Mouse (Mus musculus) ES-Bruce4 (cell line): ENCODE results near the gene Sergef. TPM values are rescaled to one million over a fixed set of nuclear protein-coding genes. Genes with fewer than 3 reads are reported as not detected.
A peak's percentile ranks its signal among the peaks of the same experiment; 100 is the strongest.
"Not testable (repeated sequence)": the region's sequence is repeated elsewhere in the genome, so short reads cannot be mapped to it uniquely, and the experiment has no call there.

Experiments
- H3K27ac ChIP-seq: 2 replicates; pipeline ENCODE4 v1.5.1; 2012; ENCODE audit warnings: low read length, inconsistent platforms; ENCODE audit not compliant: insufficient read depth
- H3K27me3 ChIP-seq: 2 replicates; pipeline ENCODE4 v1.6.1; 2012; ENCODE audit warnings: mild to moderate bottlenecking, low read length, inconsistent platforms; ENCODE audit not compliant: control insufficient read depth, poor library complexity, insufficient read depth, severe bottlenecking
- H3K36me3 ChIP-seq: 2 replicates; pipeline ENCODE4 v1.6.1; 2012; ENCODE audit warnings: inconsistent platforms, mild to moderate bottlenecking, low read length, moderate library complexity; ENCODE audit not compliant: control insufficient read depth, poor library complexity, insufficient read depth, severe bottlenecking
- H3K4me1 ChIP-seq: one replicate; pipeline ENCODE4 v1.8.1; 2011; ENCODE audit warnings: low read length; ENCODE audit not compliant: control insufficient read depth, insufficient read depth
- H3K4me3 ChIP-seq: 2 replicates; pipeline ENCODE4 v1.5.1; 2011; ENCODE audit warnings: low read depth, mild to moderate bottlenecking, low read length
- H3K9ac ChIP-seq: 2 replicates; pipeline ENCODE4 v1.6.1; 2012; ENCODE audit warnings: low read depth, mild to moderate bottlenecking, inconsistent platforms; ENCODE audit not compliant: poor library complexity, severe bottlenecking
- H3K9me3 ChIP-seq: replicated peaks from 2 replicates; pipeline ENCODE4 v1.6.1; 2012; ENCODE audit warnings: mild to moderate bottlenecking, low read length, inconsistent platforms; ENCODE audit not compliant: control insufficient read depth, poor library complexity, insufficient read depth, severe bottlenecking
- CTCF ChIP-seq: IDR thresholded peaks from one replicate; pipeline ENCODE4 v1.8.1; 2011; ENCODE audit warnings: low read depth, low read length
- EP300 ChIP-seq: IDR thresholded peaks from 2 replicates; pipeline ENCODE4 v1.6.1; 2011; ENCODE audit warnings: low read depth, low read length; ENCODE audit not compliant: insufficient read depth
- POLR2A ChIP-seq: IDR thresholded peaks from one replicate; pipeline ENCODE4 v1.8.1; 2011; ENCODE audit warnings: low read length; ENCODE audit not compliant: insufficient read depth
- polyA plus RNA-seq: library from polyadenylated mRNA; stranded (reverse); fragments of >200 nt; gene quantifications from 2 replicates; pipeline ENCODE4 v1.2.4, GENCODE M21; 2011; ENCODE audit warnings: low read depth; ENCODE audit not compliant: missing spikeins, insufficient read depth, insufficient read length

The Sergef gene
- polyA plus RNA-seq, 1 experiment: 5.8 TPM

DNA sequence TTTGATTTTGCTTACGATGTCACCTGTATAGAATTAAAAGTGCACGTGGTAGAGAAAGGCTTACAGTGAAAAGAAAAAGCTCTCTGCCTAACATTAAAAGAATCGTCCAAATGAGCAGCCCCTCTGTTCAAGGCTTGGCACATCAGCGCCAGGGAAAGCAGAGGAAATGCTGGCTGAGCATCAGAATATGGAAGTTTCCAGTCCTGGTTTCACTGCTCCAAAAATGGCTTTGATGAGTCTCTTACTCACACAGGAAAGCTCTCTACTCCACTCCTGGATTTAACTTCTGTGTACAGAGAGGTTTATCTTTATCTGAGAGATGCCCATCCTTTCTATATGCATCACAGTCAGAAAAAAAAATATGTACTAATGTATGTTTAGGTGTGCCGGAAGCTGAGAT, 61.5 kb downstream of the Sergef start:
- H3K9ac ChIP-seq: no peak overlapping the region
- H3K4me1 ChIP-seq: no peaks in the 10 kb centered on the region
- TF ChIP-seq EP300 (no peak), CTCF (no peak), POLR2A (no peak)
- no peaks in the 10 kb centered on the region for H3K36me3 ChIP-seq
- no peak overlapping the region for H3K27ac ChIP-seq
- H3K9me3 ChIP-seq: no peaks in the 10 kb centered on the region
- H3K4me3 ChIP-seq: no peak overlapping the region
- H3K27me3 ChIP-seq: no peaks in the 10 kb centered on the region

- Histone ChIP-seq H3K36me3 (no peaks in the 10 kb centered on the region), H3K27ac (no peak overlapping the region), H3K27me3 (no peaks in the 10 kb centered on the region), H3K4me1 (no peaks in the 10 kb centered on the region), H3K9ac (no peak overlapping the region), H3K4me3 (no peak overlapping the region), H3K9me3 (no peaks in the 10 kb centered on the region)
- TF ChIP-seq POLR2A (no peak), EP300 (no peak), CTCF (no peak)
These were observed 63.7 kb downstream of the Sergef start for GRCm38 (mm10) chr7:46575897-46576296.

DNA sequence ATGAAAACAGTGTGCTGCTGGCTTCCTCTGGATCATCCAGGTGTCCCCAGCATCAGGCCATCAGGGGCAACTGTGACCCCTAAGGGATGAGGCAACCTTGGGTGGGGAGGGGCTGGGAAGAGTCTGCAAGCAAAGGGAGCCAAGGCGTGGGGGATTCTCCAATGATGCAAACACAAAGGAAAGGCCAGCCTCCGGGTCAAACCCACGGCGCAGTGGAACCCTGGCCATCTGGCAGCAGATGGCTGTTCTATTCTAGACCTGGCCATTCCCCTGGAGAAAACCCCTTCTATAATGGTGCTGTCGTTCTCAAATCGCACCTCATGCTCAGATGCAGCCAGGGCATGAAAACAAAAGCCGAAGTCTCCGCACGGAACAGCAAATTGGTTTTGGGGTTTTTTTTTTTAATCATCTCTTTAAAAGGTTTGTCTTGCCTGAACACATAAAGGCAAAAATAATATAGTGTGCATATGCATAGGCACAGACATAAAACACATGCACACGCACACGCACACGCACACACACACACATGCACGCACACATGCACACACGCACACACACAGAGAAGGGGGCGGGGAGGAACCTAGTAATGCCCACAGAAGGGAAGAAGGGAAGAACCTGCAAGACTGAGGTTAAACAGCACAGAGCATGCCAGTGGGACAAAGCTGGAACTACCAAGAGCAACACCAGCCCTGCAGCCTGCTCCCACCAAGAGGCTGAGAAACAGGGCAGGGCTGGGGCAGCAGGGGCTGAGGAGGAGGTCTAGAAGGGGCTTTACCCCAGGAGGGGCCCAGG, 66.6 kb downstream of the Sergef start:
- no peak overlapping the region for H3K9ac ChIP-seq
- no peak overlapping the region for H3K27ac ChIP-seq
- TF ChIP-seq EP300 (no peak), CTCF (no peak), POLR2A (no peak)
- no peaks in the 10 kb centered on the region for H3K9me3 ChIP-seq
- no peaks in the 10 kb centered on the region for H3K36me3 ChIP-seq
- no peaks in the 10 kb centered on the region for H3K27me3 ChIP-seq
- H3K4me1 ChIP-seq: no peaks in the 10 kb centered on the region
- no peak overlapping the region for H3K4me3 ChIP-seq

DNA sequence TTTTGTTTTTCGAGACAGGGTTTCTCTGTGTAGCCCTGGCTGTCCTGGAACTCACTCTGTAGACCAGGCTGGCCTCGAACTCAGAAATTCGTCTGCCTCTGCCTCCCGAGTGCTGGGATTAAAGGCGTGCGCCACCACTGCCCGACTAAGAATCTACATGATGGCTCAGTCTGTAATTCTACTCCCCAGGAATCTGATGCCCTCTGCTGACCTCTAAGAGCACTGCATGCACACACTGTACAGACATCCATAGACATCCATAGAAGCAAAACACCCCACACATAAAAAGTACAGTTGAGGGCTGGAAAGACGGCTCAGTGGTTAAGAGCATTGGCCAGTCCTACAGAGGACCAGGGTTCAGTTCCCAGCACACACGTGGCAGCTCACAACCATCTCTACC, 70.1 kb downstream of the Sergef start:
- peak; percentile 39 for TF ChIP-seq CTCF
- H3K9ac ChIP-seq, H3K36me3 ChIP-seq, H3K9me3 ChIP-seq, H3K27ac ChIP-seq, H3K4me3 ChIP-seq, H3K4me1 ChIP-seq, H3K27me3 ChIP-seq: not testable (repeated sequence)

DNA sequence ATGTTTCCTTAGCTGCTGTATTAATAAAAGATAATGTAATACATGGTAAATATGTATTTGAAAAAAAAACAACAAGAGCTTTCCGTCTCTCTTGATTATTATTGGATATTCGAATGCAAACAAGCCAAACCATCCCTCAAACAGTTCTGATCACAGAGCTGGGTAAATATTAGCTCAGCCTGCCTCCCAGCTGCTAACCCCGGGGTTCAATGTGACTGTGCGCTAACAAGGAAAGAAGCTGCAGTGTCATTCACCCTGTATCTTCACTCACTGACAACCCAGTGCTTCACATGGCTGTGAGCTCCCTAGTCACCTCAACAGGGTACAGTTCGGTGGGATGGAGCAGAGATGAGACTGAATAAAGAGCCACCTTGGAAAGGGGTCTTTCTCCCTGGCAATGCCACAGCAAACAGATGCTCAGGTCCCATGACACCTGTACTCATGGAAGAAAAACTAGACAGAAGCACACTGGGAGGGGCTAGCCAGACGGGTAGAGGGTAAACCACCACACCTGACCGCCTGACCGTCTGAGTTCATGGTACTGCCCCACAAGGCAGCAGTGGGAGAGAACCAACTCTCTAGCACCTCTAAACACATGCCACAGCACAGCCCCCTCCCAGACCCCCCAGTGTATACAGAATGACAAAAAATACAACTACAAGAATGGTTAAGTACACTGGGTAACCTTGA, 73.1 kb downstream of the Sergef start:
- TF ChIP-seq POLR2A (no peak), EP300 (no peak), CTCF (no peak)
- no peaks in the 10 kb centered on the region for H3K4me1 ChIP-seq
- H3K9ac ChIP-seq: no peak overlapping the region
- no peaks in the 10 kb centered on the region for H3K36me3 ChIP-seq
- H3K9me3 ChIP-seq: no peaks in the 10 kb centered on the region
- H3K4me3 ChIP-seq: no peak overlapping the region
- no peaks in the 10 kb centered on the region for H3K27me3 ChIP-seq
- H3K27ac ChIP-seq: no peak overlapping the region

- Histone ChIP-seq H3K27me3 (no peaks in the 10 kb centered on the region), H3K4me1 (no peaks in the 10 kb centered on the region), H3K4me3 (no peak overlapping the region), H3K36me3 (no peaks in the 10 kb centered on the region), H3K9ac (no peak overlapping the region), H3K27ac (no peak overlapping the region), H3K9me3 (no peaks in the 10 kb centered on the region)
- TF ChIP-seq CTCF (peak; percentile 19), POLR2A (no peak)
These were observed 74.2 kb downstream of the Sergef start for GRCm38 (mm10) chr7:46565374-46565773.
